Mouse (Mus musculus) liver, embryonic 16.5 days (tissue): ENCODE data around the gene Sord. TPM values are rescaled to one million over a fixed set of nuclear protein-coding genes. Genes with fewer than 3 reads are reported as not detected.
A peak's percentile ranks its signal among the peaks of the same experiment; 100 is the strongest.

Experiments used
- ATAC-seq: fragments of 200-750 bp; cut with Nextera tagmentation; 2 replicates; pipeline ENCODE4 v1.8.0; 2017; ENCODE audit warnings: low read depth, mild to moderate bottlenecking, moderate number of reproducible peaks, moderate library complexity
- H3K27ac ChIP-seq: fragments of 300-500 bp; sonication (generic); 2 replicates; pipeline ENCODE4 v1.5.1; 2014; ENCODE audit warnings: mild to moderate bottlenecking, low read length
- H3K27me3 ChIP-seq: fragments of 300-500 bp; sonication (generic); 2 replicates; pipeline ENCODE4 v1.6.1; 2014; ENCODE audit warnings: low read depth, low read length, mixed read lengths; ENCODE audit not compliant: control insufficient read depth, insufficient read depth
- H3K36me3 ChIP-seq: fragments of 300-500 bp; sonication (generic); 2 replicates; pipeline ENCODE4 v1.6.1; 2014; ENCODE audit warnings: mild to moderate bottlenecking; ENCODE audit not compliant: control insufficient read depth, insufficient read depth
- H3K4me1 ChIP-seq: fragments of 300-500 bp; sonication (generic); 2 replicates; pipeline ENCODE4 v1.6.1; 2014; ENCODE audit warnings: low read depth, low read length, mixed read lengths; ENCODE audit not compliant: control insufficient read depth
- H3K4me2 ChIP-seq: fragments of 300-500 bp; sonication (generic); 2 replicates; pipeline ENCODE4 v1.6.1; 2014; ENCODE audit warnings: low read depth, low read length, mixed read lengths
- H3K4me3 ChIP-seq: fragments of 300-500 bp; sonication (generic); 2 replicates; pipeline ENCODE4 v1.5.1; 2014; ENCODE audit warnings: low read depth, mild to moderate bottlenecking, low read length
- H3K9ac ChIP-seq: fragments of 300-500 bp; sonication (generic); 2 replicates; pipeline ENCODE4 v1.6.1; 2014; ENCODE audit warnings: low read depth, low read length
- H3K9me3 ChIP-seq: fragments of 300-500 bp; sonication (generic); replicated peaks from 2 replicates; pipeline ENCODE4 v1.6.1; 2016; ENCODE audit warnings: low read length; ENCODE audit not compliant: control insufficient read depth
- WGBS: fragments of 180-500 bp; shearing (Covaris S2); extraction: QIAGEN DNeasy Blood & Tissue Kit; methylation state at CpG from one replicate; pipeline ENCODE4 v1.1.7; 2014; ENCODE audit not compliant: insufficient replicate concordance; 5-methylcytosine and 5-hydroxymethylcytosine counted together
- polyA plus RNA-seq: library from polyadenylated mRNA; unstranded; fragments of >200 nt; fragmentation: Nextera tagmentation; extraction: Ambion mirVana; gene quantifications from 2 replicates; pipeline ENCODE4 v1.2.1, GENCODE M21; 2015

Sord gene
- polyA plus RNA-seq, 1 experiment from 2014 or later, result 196 TPM

GRCm38 (mm10) chr2:122297271-122298095, 62.9 kb downstream of the Sord start:
- no peak overlapping the region for H3K4me2 ChIP-seq

GRCm38 (mm10) chr2:122298096-122298499, 63.5 kb downstream of the Sord start, which contains the start of gene Duox2:
Gene Duox2 (minus strand): TSS chr2:122298449.
- H3K27me3 ChIP-seq, result peaks cover 93% of the 10 kb centered on the region
- H3K4me1 ChIP-seq, result peaks cover 11% of the 10 kb centered on the region
- peak within 1 kb of the TSS; percentile 37 for H3K4me3 ChIP-seq
- H3K4me2 ChIP-seq, result peak within 1 kb of the TSS; percentile 41; the same call in 1 of the 2 replicates
- WGBS, result 9% methylated on average over 13 of the region's 13 CpGs
- H3K36me3 ChIP-seq, result no peaks in the 10 kb centered on the region
- no peak for ATAC-seq
- H3K9me3 ChIP-seq, result no peaks in the 10 kb centered on the region
- H3K9ac ChIP-seq, result no peak within 1 kb of the TSS
- H3K27ac ChIP-seq, result no peak within 1 kb of the TSS

More at GRCm38 (mm10) chr2:122297271-122298095, 62.9 kb downstream of the Sord start:
- Histone ChIP-seq H3K36me3 (no peaks in the 10 kb centered on the region), H3K4me3 (no peak overlapping the region), H3K4me1 (peaks cover 11% of the 10 kb centered on the region), H3K27me3 (peaks cover 89% of the 10 kb centered on the region), H3K9me3 (no peaks in the 10 kb centered on the region), H3K9ac (no peak overlapping the region), H3K27ac (no peak overlapping the region)
- WGBS, result 2% methylated on average over 35 of the region's 35 CpGs
- ATAC-seq, result no peak

- ATAC-seq, result no peak
- 2% methylated on average over 43 of the region's 43 CpGs for WGBS
- Histone ChIP-seq H3K27ac (no peak within 1 kb of the TSS), H3K4me2 (peak within 1 kb of the TSS; percentile 41; the same call in 1 of the 2 replicates), H3K9ac (no peak within 1 kb of the TSS), H3K9me3 (no peaks in the 10 kb centered on the region), H3K4me3 (peak within 1 kb of the TSS; percentile 37), H3K27me3 (peaks cover 92% of the 10 kb centered on the region), H3K4me1 (peaks cover 11% of the 10 kb centered on the region), H3K36me3 (no peaks in the 10 kb centered on the region)
Measured at GRCm38 (mm10) chr2:122298596-122299490, 64.3 kb downstream of the Sord start, which contains the start of gene Duoxa2. Gene Duoxa2 (plus strand): TSS chr2:122298900.

- Histone ChIP-seq H3K9me3 (no peaks in the 10 kb centered on the region), H3K4me3 (no peak overlapping the region), H3K4me2 (no peak overlapping the region), H3K36me3 (no peaks in the 10 kb centered on the region), H3K4me1 (peaks cover 11% of the 10 kb centered on the region), H3K9ac (no peak overlapping the region), H3K27me3 (peaks cover 79% of the 10 kb centered on the region), H3K27ac (no peak overlapping the region)
- 9% methylated on average over 14 of the region's 14 CpGs for WGBS
- ATAC-seq, result no peak
Measured at GRCm38 (mm10) chr2:122299911-122300655, 65.5 kb downstream of the Sord start.

GRCm38 (mm10) chr2:122300656-122301020, 66.1 kb downstream of the Sord start:
- H3K9ac ChIP-seq, result no peak overlapping the region
- WGBS, result 5% methylated on average over 14 of the region's 14 CpGs
- H3K36me3 ChIP-seq, result no peaks in the 10 kb centered on the region
- no peak overlapping the region for H3K4me2 ChIP-seq
- H3K4me1 ChIP-seq, result peaks cover 11% of the 10 kb centered on the region
- no peak overlapping the region; the same call in 1 of the 2 replicates for H3K4me3 ChIP-seq
- peaks cover 74% of the 10 kb centered on the region for H3K27me3 ChIP-seq
- ATAC-seq, result no peak
- H3K9me3 ChIP-seq, result no peaks in the 10 kb centered on the region
- no peak overlapping the region for H3K27ac ChIP-seq

GRCm38 (mm10) chr2:122301081-122301920, 66.8 kb downstream of the Sord start:
- Histone ChIP-seq H3K27me3 (peaks cover 69% of the 10 kb centered on the region), H3K27ac (no peak overlapping the region), H3K4me3 (peak overlapping the region; percentile 34), H3K9me3 (no peaks in the 10 kb centered on the region), H3K4me1 (peaks cover 11% of the 10 kb centered on the region), H3K4me2 (peak overlapping the region; percentile 41), H3K9ac (no peak overlapping the region), H3K36me3 (no peaks in the 10 kb centered on the region)
- 1% methylated on average over 48 of the region's 48 CpGs for WGBS
- no peak for ATAC-seq

GRCm38 (mm10) chr2:122301921-122302573, 67.5 kb downstream of the Sord start:
- H3K4me2 ChIP-seq, result peak overlapping the region; percentile 41
- no peak overlapping the region for H3K9ac ChIP-seq
- no peak overlapping the region for H3K27ac ChIP-seq
- no peaks in the 10 kb centered on the region for H3K36me3 ChIP-seq
- H3K27me3 ChIP-seq, result peaks cover 70% of the 10 kb centered on the region
- peak overlapping the region; percentile 34 for H3K4me3 ChIP-seq
- 10% methylated on average over 23 of the region's 23 CpGs for WGBS
- no peaks in the 10 kb centered on the region for H3K9me3 ChIP-seq
- peaks cover 11% of the 10 kb centered on the region for H3K4me1 ChIP-seq
- ATAC-seq, result no peak
